Mouse (Mus musculus): ENCODE measurements around the gene Gss.
"Not testable (repeated sequence)": the region's sequence is repeated elsewhere in the genome, so short reads cannot be mapped to it uniquely, and the experiment has no call there.

Gss gene

GRCm38 (mm10) chr2:155574700-155575099, 17.9 kb downstream of the Gss start:
- DNase-seq (ENCODE audit: low read depth, low spot score), result no peak

GRCm38 (mm10) chr2:155573996-155574395, 18.6 kb downstream of the Gss start:
- DNase-seq (ENCODE audit: low read depth, low spot score), result no peak

- DNase-seq (ENCODE audit: low read depth, low spot score), result no peak
These were observed 19.6 kb downstream of the Gss start for GRCm38 (mm10) chr2:155573001-155573400.

- DNase-seq (ENCODE audit: low read depth, low spot score), result no peak
These were observed 23.3 kb downstream of the Gss start for GRCm38 (mm10) chr2:155569223-155569807.

GRCm38 (mm10) chr2:155567751-155568150, 24.9 kb downstream of the Gss start:
- DNase-seq (ENCODE audit: low read depth, low spot score), result no peak

- DNase-seq (ENCODE audit: low read depth, low spot score), result no peak
These were observed 29.7 kb downstream of the Gss start for GRCm38 (mm10) chr2:155562934-155563333.

- no peak for DNase-seq (ENCODE audit: low read depth, low spot score)
These were observed 30.4 kb downstream of the Gss start for GRCm38 (mm10) chr2:155562209-155562608.

GRCm38 (mm10) chr2:155554426-155554985, 38.1 kb downstream of the Gss start:
- DNase-seq (ENCODE audit: low read depth, low spot score), result no peak

- DNase-seq (ENCODE audit: low read depth, low spot score), result no peak
These were observed 39.7 kb downstream of the Gss start for GRCm38 (mm10) chr2:155552949-155553354.

- no peak for DNase-seq (ENCODE audit: low read depth, low spot score)
These were observed 40.3 kb downstream of the Gss start for GRCm38 (mm10) chr2:155552336-155552735.

- DNase-seq (ENCODE audit: low read depth, low spot score), result no peak
These were observed 45.7 kb downstream of the Gss start for GRCm38 (mm10) chr2:155546955-155547354.

- DNase-seq (ENCODE audit: low read depth, low spot score), result no peak
These were observed 51.7 kb downstream of the Gss start for GRCm38 (mm10) chr2:155540822-155541458.

- no peak for DNase-seq (ENCODE audit: low read depth, low spot score)
These were observed 52.9 kb downstream of the Gss start for GRCm38 (mm10) chr2:155539696-155540095.

GRCm38 (mm10) chr2:155538463-155539057, 54.0 kb downstream of the Gss start:
- DNase-seq (ENCODE audit: low read depth, low spot score), result not testable (repeated sequence)

- DNase-seq (ENCODE audit: low read depth, low spot score), result no peak
These were observed 54.7 kb downstream of the Gss start for GRCm38 (mm10) chr2:155537761-155538462.

- no peak for DNase-seq (ENCODE audit: low read depth, low spot score)
These were observed 56.3 kb downstream of the Gss start for GRCm38 (mm10) chr2:155536292-155536691.

GRCm38 (mm10) chr2:155527367-155527766, 65.2 kb downstream of the Gss start:
- DNase-seq (ENCODE audit: low read depth, low spot score), result no peak

- no peak for DNase-seq (ENCODE audit: low read depth, low spot score)
These were observed 68.2 kb downstream of the Gss start for GRCm38 (mm10) chr2:155524378-155524777.

- DNase-seq (ENCODE audit: low read depth, low spot score), result no peak
These were observed 68.9 kb downstream of the Gss start for GRCm38 (mm10) chr2:155523706-155524105.

GRCm38 (mm10) chr2:155518531-155519270, 73.9 kb downstream of the Gss start:
- no peak for DNase-seq (ENCODE audit: low read depth, low spot score)
